Mouse (Mus musculus) MN1 (cell line): ENCODE data around the gene Gm21698.
"Not testable (repeated sequence)": the region's sequence is repeated elsewhere in the genome, so short reads cannot be mapped to it uniquely, and the experiment has no call there.

Experiments
- DNase-seq: peaks from one replicate; pipeline ENCODE4 v3.0.0-alpha.2; 2016; ENCODE audit warnings: low spot score

Gene Gm21698

GRCm38 (mm10) chr5:25988550-25988949, at the start of gene Gm21698:
Gene Gm21698, minus strand, starts transcription at chr5:25988650.
- DNase-seq: not testable (repeated sequence)

- DNase-seq: not testable (repeated sequence)
Measured at GRCm38 (mm10) chr5:26022816-26023215, 34.4 kb upstream of the Gm21698 start, which contains the start of gene Gm5862. Gene Gm5862, minus strand, starts transcription at chr5:26022916.

DNA sequence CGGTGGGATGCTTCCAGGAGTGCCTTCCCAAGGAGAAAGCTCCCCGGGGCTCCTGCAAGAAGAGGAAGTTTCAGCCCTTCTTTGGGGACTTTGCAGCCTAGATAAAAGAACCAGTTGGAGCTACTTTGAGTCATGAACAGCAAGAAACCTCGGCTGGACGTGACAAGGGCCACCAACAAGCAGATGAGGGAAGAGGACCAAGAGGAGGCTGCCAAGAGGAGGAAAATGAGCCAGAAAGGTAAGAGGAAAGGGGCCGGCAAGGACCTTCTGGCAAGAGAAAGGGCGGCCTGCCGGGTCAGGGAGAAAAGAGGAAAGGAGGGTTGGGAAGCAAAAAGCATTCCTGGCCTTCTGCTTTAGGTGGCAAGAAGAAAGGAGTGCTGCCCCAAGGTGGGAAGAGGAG, 19.2 kb upstream of the Gm21698 start:
- DNase-seq: not testable (repeated sequence)

- DNase-seq: not testable (repeated sequence)
Measured at GRCm38 (mm10) chr5:26006937-26007695, 18.7 kb upstream of the Gm21698 start.

DNA sequence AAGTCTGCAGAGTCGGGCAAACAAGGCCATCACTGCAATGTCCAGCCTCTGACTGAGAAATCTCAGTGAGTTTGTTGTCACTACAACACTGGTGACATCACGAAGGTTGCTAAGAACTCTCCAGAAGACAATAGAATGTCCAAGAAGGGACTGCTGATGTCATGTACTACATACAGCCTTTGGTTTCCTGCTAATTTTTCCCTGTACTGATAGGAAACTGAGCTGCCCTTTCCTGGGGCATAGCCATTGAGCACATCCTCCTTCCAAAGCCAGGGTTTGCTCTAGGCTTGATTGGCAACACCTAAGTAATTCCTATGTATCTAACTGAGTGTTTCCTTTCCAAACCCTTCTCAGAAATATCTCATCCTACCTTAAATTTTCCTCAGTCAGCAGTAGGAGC, 16.2 kb upstream of the Gm21698 start, which contains the start of gene Gm1979:
TSS of gene Gm1979 (minus strand) at position 101 of the 400 bp plus-strand sequence.
- DNase-seq: not testable (repeated sequence)

DNA sequence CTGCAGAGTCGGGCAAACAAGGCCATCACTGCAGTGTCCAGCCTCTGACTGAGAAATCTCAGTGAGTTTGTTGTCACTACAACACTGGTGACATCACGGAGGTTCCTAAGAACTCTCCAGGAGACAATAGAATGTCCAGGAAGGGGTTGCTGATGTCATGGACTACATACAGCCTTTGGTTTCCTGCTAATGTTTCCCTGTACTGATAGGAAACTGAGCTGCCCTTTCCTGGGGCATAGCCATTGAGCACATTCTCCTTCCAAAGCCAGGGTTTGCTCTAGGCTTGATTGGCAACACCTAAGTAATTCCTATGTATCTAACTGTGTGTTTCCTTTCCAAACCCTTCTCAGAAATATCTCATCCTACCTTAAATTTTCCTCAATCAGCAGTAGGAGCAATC, 15.9 kb downstream of the Gm21698 start, which contains the start of gene Gm21680:
TSS of gene Gm21680 (minus strand) at position 101 of the 400 bp plus-strand sequence.
- not testable (repeated sequence) for DNase-seq

- DNase-seq: not testable (repeated sequence)
Measured at GRCm38 (mm10) chr5:25957050-25957449, 31.4 kb downstream of the Gm21698 start.

GRCm38 (mm10) chr5:25956611-25957010, 31.8 kb downstream of the Gm21698 start:
- DNase-seq: not testable (repeated sequence)

GRCm38 (mm10) chr5:25954317-25954716, 34.1 kb downstream of the Gm21698 start, which contains the start of gene Gm21671:
Gene Gm21671, minus strand, starts transcription at chr5:25954417.
- DNase-seq: not testable (repeated sequence)

DNA sequence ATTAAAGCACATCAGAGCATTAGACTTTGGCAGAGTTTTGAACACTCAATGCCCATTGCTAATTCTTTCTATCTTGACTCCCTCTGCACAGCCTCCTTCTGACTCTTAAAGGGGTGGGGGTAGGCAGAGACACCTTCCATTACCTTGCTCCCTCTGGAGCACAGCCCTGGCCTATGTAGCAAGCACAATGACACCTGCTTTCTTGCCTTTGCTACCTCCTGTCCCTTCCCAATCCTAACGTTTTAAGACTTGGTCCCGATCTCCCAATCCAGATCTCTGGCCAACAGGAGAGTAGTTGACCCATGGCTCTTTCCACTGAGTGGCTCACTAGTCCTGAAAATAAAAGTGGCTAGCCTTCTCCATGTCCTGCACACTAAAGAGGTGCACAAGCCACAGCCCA, 43.1 kb downstream of the Gm21698 start:
- not testable (repeated sequence) for DNase-seq

DNA sequence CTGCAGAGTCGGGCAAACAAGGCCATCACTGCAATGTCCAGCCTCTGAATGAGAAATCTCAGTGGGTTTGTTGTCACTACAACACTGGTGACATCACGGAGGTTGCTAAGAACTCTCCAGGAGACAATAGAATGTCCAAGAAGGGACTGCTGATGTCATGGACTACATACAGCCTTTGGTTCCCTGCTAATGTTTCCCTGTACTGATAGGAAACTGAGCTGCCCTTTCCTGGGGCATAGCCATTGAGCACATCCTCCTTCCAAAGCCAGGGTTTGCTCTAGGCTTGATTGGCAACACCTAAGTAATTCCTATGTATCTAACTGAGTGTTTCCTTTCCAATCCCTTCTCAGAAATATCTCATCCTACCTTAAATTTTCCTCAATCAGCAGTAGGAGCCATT, 46.2 kb downstream of the Gm21698 start, which contains the start of gene Gm21663:
TSS of gene Gm21663 (minus strand) at position 101 of the 400 bp plus-strand sequence.
- not testable (repeated sequence) for DNase-seq
